Mouse (Mus musculus) layer of hippocampus, adult 9-11 months (tissue): Measurements from ENCODE around the gene Usp38.

Source experiments
- DNase-seq: peaks from one replicate; pipeline ENCODE4 v3.0.0; 2022

Gene Usp38

DNA sequence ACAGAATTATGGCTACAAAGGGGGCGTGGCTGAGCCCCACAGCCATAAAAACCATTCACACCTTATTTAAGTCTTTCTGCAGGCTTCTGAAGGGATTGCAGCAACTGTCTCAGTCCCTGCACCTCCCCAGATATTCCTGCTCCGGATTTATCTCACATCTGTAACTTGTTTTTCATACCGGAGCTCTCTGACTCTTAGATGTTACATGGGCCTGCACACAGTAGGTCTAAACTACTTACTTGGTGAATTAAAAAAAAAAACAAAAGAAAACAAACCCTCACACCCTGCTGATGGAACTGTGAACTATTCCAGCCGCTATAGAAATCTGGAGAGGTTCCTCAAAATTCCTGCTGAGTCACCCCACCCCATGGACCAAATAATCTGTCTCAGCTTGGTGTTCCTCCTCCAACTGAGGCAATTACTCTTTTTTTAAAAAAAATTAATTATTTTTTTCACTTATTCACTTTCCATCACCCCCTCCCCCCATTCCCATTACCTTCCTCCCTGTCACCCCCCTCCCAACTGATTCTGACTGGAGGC is 53.6 kb downstream of the Usp38 start:
- DNase-seq: no peak

DNA sequence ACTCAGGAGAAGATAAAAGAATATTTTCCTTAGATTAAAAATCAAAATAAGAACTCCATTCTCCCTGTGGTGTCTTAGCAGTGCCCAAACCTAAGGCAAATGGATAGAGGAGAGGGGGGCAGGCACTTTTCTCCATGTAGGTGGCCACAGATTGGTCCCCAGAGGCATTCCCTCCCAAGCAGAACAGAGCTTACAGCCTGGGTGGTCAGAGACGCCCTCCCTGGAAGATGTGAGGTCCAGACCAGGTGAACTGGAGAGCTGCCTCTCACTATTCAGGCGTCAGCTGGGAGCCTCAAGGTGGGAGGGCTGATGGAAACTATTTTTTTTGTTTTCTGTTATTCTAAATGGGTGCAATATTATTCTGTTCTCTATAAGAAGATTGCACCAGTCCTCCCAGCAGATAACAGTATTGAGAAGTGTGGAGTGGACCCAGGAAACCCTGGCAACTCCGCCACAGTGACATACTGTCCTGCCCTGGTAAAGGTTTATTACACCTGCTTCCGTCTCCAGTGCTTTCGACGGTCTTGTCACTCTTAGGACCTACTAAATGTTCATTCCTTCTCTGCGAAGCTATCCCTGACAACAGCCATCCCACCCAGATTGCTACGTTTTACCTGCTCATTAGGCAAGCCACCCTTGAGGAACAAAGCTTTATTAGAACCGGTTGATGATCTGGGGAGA is 55.0 kb downstream of the Usp38 start:
- no peak for DNase-seq

- no peak for DNase-seq
Observed at GRCm38 (mm10) chr8:80957776-80958175, 57.0 kb downstream of the Usp38 start.

DNA sequence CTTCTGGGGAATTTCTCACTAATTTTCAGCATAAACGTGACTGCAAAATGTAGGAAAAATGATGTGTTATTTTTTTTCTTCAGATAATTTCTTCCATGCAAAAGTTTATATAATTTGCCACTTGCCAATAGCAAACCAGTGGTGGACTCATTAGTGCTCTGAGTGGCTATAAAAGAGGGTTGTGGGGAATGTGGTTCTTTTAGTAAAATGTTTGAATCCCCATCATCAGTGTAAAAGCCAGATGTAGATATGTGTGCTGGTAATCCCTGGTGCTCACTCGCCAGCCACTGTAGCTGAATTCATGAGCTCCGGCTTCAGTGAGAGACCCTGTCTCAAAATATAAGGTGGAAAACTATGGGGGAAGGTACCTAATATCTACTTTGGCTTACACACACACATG is 61.8 kb downstream of the Usp38 start:
- DNase-seq: no peak

DNA sequence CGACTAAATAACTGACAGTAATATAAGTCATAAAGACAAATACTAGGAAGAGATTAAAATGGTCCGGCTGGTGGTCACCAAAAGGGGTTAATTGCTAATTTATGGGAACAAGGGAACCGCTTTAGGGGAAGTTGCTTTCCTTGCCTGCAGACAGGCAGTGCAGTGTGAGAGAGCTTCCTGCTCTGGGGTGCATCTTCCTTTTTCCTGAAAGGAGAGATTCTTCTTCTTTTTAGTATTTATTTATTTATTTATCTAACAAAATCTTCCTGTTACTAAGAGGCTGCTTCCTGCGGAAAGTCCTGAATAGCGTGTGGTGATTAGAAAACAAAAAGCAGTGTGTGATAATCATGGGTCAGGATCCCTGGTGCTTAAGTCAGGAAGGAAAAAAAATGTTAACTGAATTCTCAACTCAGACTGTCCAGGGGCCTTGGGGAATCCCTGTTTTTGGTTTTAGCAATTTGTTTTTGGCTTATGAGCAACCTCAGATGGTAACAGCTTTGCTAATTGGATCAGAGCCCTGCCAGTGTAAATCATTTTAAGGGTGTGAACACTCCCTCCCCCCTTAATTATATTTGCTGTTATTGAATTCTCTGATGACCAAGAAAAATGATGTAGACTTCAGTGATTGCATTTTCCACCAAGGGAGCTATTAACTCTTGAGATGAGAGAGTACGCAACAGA is 62.4 kb downstream of the Usp38 start:
- peak; percentile 13 for DNase-seq

DNA sequence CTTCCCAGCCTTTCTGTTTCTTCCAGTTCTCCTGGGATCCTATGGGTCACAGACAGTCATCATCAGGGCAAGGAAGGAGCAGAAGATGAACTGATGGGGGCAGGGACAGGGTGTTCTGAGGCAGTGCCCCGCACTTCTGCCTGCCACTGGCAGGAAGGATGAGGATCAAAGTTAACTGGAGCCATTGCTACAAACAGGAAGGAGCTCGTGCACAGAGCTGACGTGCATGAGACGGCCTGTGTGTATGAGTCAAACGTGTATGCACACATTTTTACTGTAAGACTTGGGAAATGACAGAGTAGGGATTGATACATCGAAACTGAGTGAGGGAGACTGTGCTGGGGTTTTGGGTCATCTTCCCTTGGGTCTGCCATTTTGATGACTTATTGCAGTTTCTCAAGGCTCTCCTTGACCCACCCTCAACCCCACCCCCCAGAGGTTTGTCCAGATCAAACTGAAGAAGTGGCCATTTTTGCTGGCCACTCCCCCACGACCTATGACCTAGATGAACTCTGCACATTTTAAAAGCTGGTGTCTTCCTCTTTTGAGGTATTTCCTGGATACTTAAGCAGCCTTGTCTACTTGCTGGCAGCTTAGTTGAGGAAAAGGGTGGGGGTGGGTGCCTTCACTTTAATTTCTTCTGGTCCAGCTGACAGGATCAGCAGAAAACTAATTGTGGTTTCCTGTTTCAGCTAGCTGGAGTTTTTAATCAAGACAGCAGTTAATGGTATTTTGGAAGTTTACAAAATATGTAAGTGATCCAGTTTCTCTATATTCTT is 66.1 kb downstream of the Usp38 start:
- no peak for DNase-seq

DNA sequence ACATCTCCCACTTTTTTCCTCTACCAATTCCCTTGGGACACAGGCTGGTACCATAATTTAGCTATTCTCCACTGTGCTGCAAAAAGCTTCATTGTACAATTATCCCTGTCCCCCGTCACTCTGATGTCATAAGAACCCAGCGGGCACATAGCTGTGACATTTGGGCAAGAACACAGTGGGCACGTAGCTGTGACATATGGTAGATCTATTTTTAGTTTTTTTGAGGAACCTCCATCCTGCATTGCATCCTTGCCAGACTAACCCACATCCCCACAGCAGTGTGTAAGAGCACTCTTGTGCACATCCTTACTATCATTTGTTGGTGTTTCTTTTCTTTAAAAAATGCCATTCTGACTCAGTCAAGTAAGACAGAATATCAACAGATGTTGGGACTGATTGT is 71.0 kb downstream of the Usp38 start:
- DNase-seq: peak; percentile 4

GRCm38 (mm10) chr8:80941621-80942020 is 73.1 kb downstream of the Usp38 start:
- no peak for DNase-seq

DNA sequence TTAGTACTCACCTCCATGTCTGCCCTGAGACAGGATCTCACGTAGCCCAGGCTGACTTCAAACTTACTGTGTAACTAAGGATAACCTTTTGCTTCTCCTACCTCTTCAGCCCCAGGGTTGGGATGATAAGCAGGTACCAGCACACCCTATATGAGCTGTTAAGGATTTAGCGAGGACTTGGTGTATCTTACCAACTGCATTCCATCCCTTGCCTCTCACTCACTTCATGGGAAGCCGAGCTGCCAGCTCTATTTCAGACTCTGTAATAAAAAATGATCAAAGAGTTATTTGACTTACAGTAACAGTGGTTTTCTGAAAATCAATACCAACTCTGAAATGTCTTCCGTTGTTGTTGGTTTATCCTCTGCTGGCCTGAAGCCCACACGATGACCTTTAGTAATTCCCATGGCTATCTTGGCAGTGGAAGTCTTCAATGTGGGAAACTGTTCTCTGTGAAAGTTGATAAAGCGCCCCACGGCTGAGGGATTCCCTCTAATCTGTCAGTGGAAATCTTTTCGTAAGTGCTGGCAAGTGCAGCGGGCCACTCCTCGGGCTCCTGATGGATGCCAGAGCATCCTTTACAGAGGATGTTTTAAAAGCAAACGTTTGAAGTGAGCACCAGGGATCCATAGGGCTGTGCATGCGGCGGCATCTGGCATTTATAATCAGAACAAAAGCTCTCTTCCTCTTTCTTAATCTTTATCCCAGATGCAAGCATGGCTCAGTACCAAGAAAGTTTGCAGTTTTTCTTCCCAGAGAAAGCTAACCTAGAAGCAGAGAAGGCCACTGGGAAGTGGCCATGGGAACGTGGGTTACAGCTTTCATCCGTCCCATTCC is 76.7 kb downstream of the Usp38 start:
- no peak for DNase-seq
